In the genomic region with DNA sequence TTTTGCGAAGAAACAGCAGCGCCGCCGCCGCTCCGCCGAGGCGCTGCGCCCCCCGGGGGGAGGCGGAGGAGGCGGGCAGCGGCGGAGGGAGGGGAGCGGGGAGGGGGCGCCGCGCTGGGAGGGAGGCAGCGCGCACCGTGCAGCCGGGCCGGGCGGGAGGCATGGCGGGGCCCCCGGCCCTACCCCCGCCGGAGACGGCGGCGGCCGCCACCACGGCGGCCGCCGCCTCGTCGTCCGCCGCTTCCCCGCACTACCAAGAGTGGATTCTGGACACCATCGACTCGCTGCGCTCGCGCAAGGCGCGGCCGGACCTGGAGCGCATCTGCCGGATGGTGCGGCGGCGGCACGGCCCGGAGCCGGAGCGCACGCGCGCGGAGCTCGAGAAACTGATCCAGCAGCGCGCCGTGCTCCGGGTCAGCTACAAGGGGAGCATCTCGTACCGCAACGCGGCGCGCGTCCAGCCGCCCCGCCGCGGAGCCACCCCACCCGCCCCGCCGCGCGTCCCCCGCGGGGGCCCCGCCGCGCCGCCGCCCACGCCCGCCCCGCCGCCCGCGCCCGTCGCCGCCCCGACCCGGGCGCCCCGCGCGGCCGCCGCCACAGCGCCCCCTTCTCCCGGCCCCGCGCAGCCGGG, we compare ENCODE assay signal across 8 mouse cellular contexts. TPM values are rescaled to one million over a fixed set of nuclear protein-coding genes. Genes with fewer than 3 reads are reported as not detected.
DNase-seq lines count a peak whose midpoint lies in the region; ATAC-seq lines count a peak whose summit lies in the region.

Gene Samd1, plus strand, starts transcription at position 162 of the 631 bp plus-strand sequence.

- peaks cover 11% of the 10 kb centered on the region for H3K4me1 ChIP-seq in embryonic facial prominence, embryonic 14.5 days (ENCODE audit: control insufficient read depth, insufficient read depth, low read length)
- peaks cover 15 to 19% of the 10 kb centered on the region in 2 experiments for H3K4me1 ChIP-seq in heart, embryonic 14.5 days (ENCODE audit: control insufficient read depth in 2 of 2, insufficient read depth in 2 of 2, low read length in 2 of 2)
- H3K4me1 ChIP-seq in lung, embryonic 16.5 days (replicated peaks; ENCODE audit: control insufficient read depth, insufficient read depth, low read length), result peaks cover 26% of the 10 kb centered on the region

- peak within 1 kb of the TSS; percentile 80 for H3K4me3 ChIP-seq in embryonic facial prominence, embryonic 14.5 days (ENCODE audit: low read depth, low read length)
- peak within 1 kb of the TSS; percentile 85 to 86 for H3K4me3 ChIP-seq in heart, embryonic 14.5 days (ENCODE audit: control insufficient read depth in 1 of 2, insufficient read depth in 1 of 2, low read depth in 1 of 2, low read length in 2 of 2)
- peak within 1 kb of the TSS; percentile 80 for H3K4me3 ChIP-seq in lung, embryonic 16.5 days (ENCODE audit: low read length)

- H3K4me2 ChIP-seq in embryonic facial prominence, embryonic 14.5 days (ENCODE audit: low read depth, low read length), result peak within 1 kb of the TSS; percentile 74
- H3K4me2 ChIP-seq in heart, embryonic 14.5 days (ENCODE audit: low read length), result peak within 1 kb of the TSS; percentile 94
- H3K4me2 ChIP-seq in lung, embryonic 16.5 days (ENCODE audit: low read depth, low read length), result peak within 1 kb of the TSS; percentile 92

- peaks cover 46% of the 10 kb centered on the region for H3K36me3 ChIP-seq in embryonic facial prominence, embryonic 14.5 days (ENCODE audit: control insufficient read depth, insufficient read depth, low read length)
- peaks cover 57% of the 10 kb centered on the region for H3K36me3 ChIP-seq in heart, embryonic 14.5 days (ENCODE audit: control insufficient read depth, insufficient read depth, low read length)
- H3K36me3 ChIP-seq in lung, embryonic 16.5 days (ENCODE audit: control insufficient read depth, insufficient read depth, low read length), result peaks cover 13% of the 10 kb centered on the region

- peak within 1 kb of the TSS; percentile 89 for H3K9ac ChIP-seq in embryonic facial prominence, embryonic 14.5 days (ENCODE audit: low read depth, low read length)
- peak within 1 kb of the TSS; percentile 91 for H3K9ac ChIP-seq in heart, embryonic 14.5 days (ENCODE audit: low read length)
- peak within 1 kb of the TSS; percentile 88 for H3K9ac ChIP-seq in lung, embryonic 16.5 days (ENCODE audit: low read length)

- H3K9me3 ChIP-seq in embryonic facial prominence, embryonic 14.5 days (ENCODE audit: control insufficient read depth, low read length), result no peaks in the 10 kb centered on the region
- no peaks in the 10 kb centered on the region for H3K9me3 ChIP-seq in heart, embryonic 14.5 days (ENCODE audit: control insufficient read depth, low read length)
- no peaks in the 10 kb centered on the region for H3K9me3 ChIP-seq in lung, embryonic 16.5 days (ENCODE audit: control insufficient read depth, low read length)

- DNase-seq in adrenal gland, adult 2 months, result peak; percentile 70
- DNase-seq in embryonic facial prominence, embryonic 14.5 days (ENCODE audit: low spot score), result peak; percentile 63
- peak; percentile 57 to 76 for DNase-seq in kidney, postnatal 25 days
- peak; percentile 66 for DNase-seq in retina, embryonic 14.5 days (ENCODE audit: low spot score)
- no peak for DNase-seq in ovary, postnatal 10 days (ENCODE audit: low spot score)

- H3K27me3 ChIP-seq in embryonic facial prominence, embryonic 14.5 days (replicated peaks; ENCODE audit: control insufficient read depth, insufficient read depth, low read length), result no peaks in the 10 kb centered on the region
- H3K27me3 ChIP-seq in heart, embryonic 14.5 days (ENCODE audit: control insufficient read depth, insufficient read depth, low read length), result no peaks in the 10 kb centered on the region
- no peaks in the 10 kb centered on the region for H3K27me3 ChIP-seq in lung, embryonic 16.5 days (ENCODE audit: control insufficient read depth, insufficient read depth, low read depth, low read length)

- ATAC-seq in CD4-positive, CD25-positive, alpha-beta regulatory T cell, adult 4 months, result peak; percentile 2
- peak; percentile 10; the same call in 1 of the 2 replicates for ATAC-seq in embryonic facial prominence, embryonic 14.5 days (ENCODE audit: low read depth)
- ATAC-seq in heart, embryonic 14.5 days (ENCODE audit: insufficient number of reproducible peaks, insufficient read depth, low FRiP score, low read depth), result no peak
- ATAC-seq in lung, embryonic 16.5 days (ENCODE audit: low read depth), result 0 out of 2 replicates have a peak, but pooled peaks have one; percentile 0

- 0% methylated on average over 11 of the region's 112 CpGs for WGBS in embryonic facial prominence, embryonic 14.5 days
- under 1% methylated on average over 72 of the region's 112 CpGs for WGBS in heart, embryonic 14.5 days
- under 1% methylated on average over 54 of the region's 112 CpGs for WGBS in lung, embryonic 16.5 days

- peak within 1 kb of the TSS; percentile 98 for H3K27ac ChIP-seq in embryonic facial prominence, embryonic 14.5 days (replicated peaks; ENCODE audit: low read depth, low read length)
- H3K27ac ChIP-seq in heart, embryonic 14.5 days (replicated peaks in 1 of 2; ENCODE audit: control insufficient read depth in 1 of 2, insufficient read depth in 1 of 2, low read depth in 2 of 2, low read length in 2 of 2), result peak within 1 kb of the TSS; percentile 92 to 95
- H3K27ac ChIP-seq in lung, embryonic 16.5 days (ENCODE audit: low read length), result peak within 1 kb of the TSS; percentile 97

RNA-seq across cellular contexts. Expression of gene Samd1, which starts in this region (rescaled TPM):
- 1 to 10 TPM; 5.9 to 6.3 TPM for polyA plus RNA-seq in CD4-positive, CD25-positive, alpha-beta regulatory T cell, adult 4 months (2017; shearing (Covaris generic))
- total RNA-seq in adrenal gland, adult 2 months (2021), result 10 to 100 TPM; 27.1 to 45.3 TPM
- 32.1 and 37.6 TPM in 2 replicates for polyA plus RNA-seq in adrenal gland, adult 2 months (2012; rRNA removed)
- 15.9 and 18.5 TPM in 2 replicates for polyA plus RNA-seq in embryonic facial prominence, embryonic 14.5 days (2014; fragmentation: Nextera tagmentation; extraction: Ambion mirVana)
- polyA plus RNA-seq in heart, embryonic 14.5 days (2014; fragmentation: Nextera tagmentation; extraction: Ambion mirVana), result 7.3 and 8.5 TPM in 2 replicates
- 8.4 and 11.0 TPM in 2 replicates for polyA plus RNA-seq in lung, embryonic 16.5 days (2015; fragmentation: Nextera tagmentation; extraction: Ambion mirVana)
